Mouse (Mus musculus): ENCODE measurements around the gene Hapln4. TPM values are rescaled to one million over a fixed set of nuclear protein-coding genes. Genes with fewer than 3 reads are reported as not detected.

The Hapln4 gene
- total RNA-seq, 4 experiments from 2014 or later: 0.08 TPM; not detected in 3

DNA sequence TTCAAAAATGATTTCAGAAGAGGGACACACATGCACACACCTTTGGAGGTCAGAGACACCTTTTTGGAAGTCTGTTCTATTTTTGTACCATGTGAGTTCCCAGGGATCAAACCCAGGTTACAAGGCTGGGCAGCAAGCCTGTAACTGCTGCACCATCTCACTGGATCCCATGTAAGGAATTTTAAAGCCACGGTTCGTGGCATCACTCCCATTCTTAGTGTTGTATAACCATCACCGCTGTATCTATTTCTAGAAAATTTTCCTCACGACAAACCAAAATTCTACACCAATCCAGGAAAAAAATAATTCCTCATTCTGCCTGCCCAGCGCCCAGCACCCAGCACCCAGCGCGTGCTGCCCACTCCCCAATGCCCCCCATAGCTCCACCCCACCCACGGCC, 16.0 kb downstream of the Hapln4 start:
- DNase-seq (ENCODE audit: low spot score in 2 of 2): no peak

DNA sequence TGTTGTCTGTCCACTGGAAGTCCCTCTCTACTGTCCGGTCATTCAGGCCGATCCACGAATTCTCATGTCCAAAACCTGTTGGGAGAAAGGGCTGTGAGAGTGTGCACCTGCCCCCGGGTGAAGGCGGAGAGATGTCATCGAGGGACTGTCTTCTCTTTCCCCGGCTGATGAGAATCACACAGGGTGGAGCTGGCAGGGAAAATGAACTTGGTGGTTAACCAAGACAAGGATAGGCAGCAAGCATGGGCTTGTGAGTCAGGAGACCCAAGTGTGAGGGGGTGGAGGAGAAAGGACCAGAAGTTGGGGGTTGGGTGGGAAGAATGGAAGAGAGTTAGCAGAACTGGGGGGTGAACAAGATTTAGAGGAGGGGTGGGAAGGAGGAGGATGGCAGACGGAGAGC, 17.0 kb downstream of the Hapln4 start:
- no peak for DNase-seq (ENCODE audit: low spot score in 2 of 2)

DNA sequence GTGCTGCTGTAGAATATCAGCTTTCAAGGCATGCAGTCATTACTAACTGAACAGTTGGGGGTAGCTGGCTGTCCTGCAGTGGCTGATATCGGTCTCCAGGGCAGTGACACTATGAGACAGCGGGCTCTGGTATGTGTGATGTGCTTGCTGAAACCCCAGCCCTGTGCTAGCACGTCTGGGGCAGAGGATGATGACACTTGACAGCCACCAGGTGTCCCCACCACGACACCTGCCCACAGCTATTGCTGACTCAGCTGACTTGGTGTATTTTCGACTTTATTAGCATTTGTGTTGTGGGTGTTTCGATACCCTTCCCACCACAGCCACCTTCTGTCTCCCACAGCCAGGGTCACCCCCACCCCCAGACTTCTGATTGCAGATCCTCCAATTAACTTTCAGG, 21.2 kb downstream of the Hapln4 start:
- no peak for DNase-seq (ENCODE audit: low spot score in 2 of 2)

DNA sequence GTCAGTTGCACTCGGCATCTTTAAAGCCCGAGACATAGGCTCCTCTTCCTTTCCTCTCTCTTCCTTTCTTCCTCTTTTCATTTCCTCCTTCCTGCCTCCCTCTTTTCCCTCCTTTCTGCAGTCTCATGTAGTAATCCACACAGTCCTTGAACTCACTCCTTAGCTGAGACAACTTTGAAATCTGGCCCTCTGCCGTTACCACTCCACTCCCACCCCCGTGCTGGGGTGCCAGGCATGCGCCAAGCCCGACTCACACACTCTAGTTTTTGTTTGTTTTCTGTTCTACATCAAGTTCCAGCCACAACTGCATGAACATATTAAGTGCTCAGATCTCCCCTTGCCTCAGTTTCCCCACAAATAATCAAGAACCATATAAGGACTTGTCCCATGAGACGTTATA, 21.7 kb downstream of the Hapln4 start:
- no peak for DNase-seq (ENCODE audit: low spot score in 2 of 2)

DNA sequence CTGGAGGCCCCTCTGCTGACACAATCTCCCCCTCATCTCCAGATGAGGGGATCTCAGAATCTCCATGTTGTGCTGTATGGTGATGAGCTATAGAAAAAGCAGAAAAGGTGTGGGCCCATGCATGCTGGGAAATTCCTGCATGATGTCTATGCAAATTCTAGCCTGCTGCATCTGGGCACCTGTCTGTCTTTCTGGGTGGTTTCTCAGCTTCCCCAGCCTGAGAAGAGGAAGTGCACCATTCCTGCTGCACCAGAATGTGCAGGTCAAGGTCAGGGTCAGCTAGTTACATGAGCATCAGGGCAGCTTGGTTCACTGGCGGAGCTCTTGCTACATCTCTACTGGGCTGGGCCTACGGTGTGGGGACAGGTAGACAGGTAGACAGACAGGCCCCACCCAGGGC, 27.2 kb downstream of the Hapln4 start:
- DNase-seq (ENCODE audit: low spot score in 2 of 2): no peak

DNA sequence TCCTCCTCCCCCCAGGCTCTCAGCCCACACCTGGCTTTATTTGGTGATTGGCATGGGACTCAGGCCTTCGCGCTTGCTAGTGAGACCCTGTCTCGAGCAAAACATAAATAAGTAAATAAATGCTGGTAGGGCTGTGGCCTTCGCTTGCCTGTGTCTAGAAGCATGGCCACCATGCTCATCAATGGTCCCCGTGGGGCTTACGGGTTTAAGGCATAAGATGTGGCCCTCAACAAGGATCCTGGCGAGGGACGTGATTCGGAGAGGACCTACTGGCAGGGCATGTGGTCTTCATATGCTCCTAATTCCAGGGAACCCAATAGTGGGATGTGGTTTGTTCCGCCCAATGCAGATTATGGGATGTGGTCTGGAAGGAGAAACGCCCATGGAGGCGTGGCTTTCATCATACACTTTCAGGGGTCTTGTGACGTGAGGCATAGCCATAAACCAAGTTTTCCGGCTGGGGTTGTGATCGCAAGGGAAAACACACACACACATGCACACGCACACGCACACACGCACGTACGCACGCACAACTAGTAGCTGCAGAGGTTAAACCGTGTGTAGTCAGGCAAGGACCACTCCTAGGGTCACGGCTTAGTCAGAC, 28.0 kb downstream of the Hapln4 start:
- no peak for DNase-seq (ENCODE audit: low spot score in 2 of 2)

DNA sequence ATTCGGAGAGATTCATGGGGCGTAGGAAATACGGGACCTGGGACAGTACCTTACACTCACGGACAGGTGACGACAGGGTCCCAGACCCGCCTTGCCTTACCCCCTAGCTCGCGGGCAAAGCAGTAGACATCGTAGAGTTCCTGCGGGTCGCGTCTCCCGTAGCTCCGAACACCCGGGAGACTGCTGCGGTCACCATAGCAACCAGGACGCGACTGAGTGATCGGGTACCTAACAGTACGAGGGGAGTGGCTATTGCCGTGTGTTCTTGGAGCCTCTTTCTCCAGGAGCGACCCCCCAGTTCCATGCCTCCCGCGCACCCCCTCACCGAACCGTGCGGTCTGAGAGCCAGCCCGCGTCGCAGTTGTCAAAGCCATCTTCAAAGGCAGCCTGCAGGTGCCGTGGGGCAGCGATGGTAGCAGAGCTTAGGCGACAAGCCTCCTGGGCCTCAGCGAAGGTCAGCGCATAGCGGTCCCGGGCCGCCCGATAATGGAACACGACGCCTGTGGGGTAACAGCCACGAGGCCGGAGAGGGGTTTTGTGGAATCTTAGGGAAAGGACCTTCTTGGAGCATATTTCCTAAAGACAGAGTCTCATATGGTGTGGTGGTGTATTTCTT, 29.3 kb downstream of the Hapln4 start:
- no peak for DNase-seq (ENCODE audit: low spot score in 2 of 2)

DNA sequence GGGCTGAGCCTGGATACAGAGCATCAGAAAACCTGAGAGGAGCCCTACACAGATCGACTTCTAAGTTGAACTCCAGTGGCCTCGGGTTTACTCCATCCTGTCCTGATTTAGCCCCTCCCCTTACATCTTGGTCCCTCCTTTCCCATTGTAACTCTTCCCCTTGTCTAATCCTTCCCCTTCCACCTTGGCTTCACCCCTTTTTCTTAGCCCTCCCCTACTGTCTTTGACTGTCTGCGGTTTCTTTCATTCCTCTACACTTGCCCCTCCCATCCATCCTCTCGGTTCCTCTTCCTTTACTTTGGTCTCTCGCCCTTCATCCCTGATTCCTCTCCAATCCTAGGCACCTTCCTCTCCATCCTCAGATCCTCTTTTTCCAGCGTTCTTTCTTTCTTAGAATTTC, 31.2 kb downstream of the Hapln4 start:
- DNase-seq (ENCODE audit: low spot score in 2 of 2): no peak

DNA sequence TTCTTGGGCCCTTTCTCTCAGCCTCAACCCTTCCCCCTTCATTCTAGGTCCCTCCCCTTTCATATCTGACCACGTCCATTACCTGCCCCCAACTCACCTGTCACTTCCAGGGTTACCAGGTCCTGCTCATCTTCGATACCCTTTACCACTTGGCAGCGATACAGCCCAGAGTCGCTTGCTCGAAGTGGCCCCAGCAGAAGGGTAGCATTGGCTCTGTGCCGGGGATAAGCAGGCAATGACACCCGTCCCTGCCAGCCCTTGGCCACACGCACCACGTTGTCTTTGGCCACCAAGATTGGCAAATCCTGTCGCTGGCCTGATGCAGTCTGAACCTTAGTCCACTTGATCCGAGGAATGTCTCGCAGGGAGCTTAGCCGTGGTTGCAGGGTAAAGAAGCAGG, 31.6 kb downstream of the Hapln4 start:
- DNase-seq (ENCODE audit: low spot score in 2 of 2): no peak

DNA sequence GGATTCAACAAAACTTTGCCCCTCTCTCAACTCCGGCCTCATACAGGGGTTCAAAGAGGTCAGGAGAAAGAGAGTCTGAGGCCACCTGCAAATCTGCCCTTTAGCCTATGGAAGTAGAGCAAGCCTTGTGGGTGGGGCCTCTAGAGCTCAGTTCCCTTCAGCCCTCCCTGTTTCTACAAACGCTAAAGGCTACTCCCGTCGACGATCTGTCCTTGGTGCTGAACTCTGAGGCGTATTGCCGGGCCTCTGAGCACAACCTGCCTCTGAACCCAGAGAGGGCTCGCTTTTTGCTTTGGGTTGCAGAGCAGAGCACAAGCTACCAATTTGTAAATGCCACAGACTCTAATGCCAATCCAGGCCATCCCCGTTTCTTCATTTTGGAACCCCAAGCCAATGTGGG, 34.4 kb downstream of the Hapln4 start:
- DNase-seq (ENCODE audit: low spot score in 2 of 2): no peak

DNA sequence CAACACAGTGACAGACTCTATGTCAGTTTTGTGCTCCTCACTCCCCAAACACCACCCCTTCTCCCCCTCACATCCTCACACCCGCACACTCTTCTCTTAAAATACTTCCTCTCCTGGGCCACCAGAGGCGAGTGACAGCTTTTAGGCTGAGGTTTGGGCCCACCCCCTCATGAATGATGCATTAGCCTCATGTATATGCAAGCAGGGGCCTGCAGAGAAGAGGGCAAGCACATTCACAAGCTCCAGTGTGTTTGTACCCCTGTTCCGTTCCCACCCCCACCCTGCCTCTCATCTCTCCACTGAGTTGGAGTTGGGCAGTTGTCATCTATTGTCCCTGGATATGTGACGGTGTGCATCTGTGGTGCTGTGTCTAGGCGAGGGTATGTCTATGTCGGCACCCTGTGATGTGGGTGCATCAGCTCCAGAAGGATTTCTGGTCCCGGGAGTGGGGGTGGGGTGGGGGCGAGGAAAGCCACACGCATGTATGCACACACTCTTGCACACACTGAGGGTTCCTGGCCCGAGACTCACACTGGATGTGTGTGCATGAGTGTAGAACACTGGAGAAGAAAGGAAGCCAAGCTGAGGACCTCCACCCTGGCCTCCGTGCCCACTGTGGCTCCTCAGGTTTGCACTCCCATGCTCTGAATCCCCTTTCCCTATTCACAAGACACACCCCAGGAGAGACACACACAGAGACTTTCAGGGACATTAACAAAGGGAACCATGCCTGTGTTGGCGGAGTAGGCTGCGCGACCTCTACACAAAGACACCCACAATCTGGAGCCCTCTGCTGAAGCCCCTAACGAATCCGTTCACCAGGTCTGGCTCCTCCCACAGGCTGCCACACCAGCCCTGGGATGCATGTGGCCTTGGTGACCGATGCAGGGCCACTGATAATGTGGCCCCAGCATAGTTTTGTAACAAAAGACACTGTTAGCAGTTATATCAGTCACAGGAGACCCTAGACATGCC, 35.8 kb downstream of the Hapln4 start:
- no peak for DNase-seq (ENCODE audit: low spot score in 2 of 2)

DNA sequence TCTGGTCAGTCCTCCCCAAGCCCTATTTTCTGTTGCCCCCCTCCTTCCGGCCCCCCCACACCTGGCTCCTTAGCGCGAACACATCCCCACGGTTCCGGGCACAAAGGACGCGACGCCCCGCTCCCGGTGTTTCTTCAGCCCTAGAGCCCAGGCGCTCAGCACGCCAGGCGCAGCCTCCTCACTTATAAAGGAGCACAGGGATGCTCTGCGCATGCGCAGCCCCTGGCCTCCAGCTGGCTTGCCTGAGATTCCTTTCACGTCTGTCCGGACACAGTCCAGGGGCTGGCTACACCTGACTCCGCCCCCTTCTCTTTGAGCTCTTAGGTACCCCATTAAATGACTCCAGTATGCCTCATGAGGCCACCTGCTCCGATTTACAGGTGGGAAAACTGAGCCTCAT, 37.4 kb downstream of the Hapln4 start, which contains the start of gene Ncan:
Ncan (minus strand) TSS at position 207 of the 400 bp plus-strand sequence.
- peak in 1 of 2 experiments; percentile 21 for DNase-seq (ENCODE audit: low spot score in 2 of 2)

DNA sequence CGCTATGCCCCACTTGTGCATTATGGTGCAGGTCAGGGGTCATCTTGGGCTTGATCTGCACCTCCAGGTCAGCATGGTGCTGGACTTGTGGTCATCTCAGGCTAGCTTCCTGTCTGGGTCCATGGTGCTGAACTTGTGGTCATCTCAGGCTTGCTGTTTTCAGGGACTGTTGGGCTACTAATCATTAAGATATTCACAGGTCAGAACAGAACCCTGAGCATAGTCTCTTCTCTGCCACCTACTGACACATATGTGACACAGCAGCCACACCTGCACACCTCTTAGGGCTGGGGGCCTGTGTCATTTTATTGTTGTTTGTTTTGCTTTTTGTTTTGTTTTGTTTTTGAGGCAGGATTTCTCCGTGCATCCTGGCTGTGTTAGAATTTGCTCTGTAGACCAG, 39.6 kb downstream of the Hapln4 start:
- DNase-seq (ENCODE audit: low spot score in 2 of 2): no peak

DNA sequence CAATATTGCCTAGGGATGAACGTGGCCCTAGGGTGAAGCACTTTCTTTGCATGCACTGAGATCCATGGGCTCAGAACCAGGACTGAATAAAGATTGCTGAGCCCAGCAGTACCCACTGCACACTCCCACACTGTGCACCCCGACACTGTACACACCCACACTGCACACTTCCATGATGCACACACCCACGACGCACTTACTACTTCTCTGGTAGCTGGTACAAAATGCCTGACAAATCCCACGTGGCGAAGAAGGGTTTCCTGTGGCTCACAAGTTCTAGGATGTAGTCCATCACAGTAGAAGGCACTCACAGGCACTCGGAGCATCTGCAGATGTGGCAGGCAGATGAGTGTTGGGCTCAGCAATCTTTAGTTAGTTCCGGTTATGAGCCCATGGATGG, 41.7 kb downstream of the Hapln4 start:
- no peak for DNase-seq (ENCODE audit: low spot score in 2 of 2)

DNA sequence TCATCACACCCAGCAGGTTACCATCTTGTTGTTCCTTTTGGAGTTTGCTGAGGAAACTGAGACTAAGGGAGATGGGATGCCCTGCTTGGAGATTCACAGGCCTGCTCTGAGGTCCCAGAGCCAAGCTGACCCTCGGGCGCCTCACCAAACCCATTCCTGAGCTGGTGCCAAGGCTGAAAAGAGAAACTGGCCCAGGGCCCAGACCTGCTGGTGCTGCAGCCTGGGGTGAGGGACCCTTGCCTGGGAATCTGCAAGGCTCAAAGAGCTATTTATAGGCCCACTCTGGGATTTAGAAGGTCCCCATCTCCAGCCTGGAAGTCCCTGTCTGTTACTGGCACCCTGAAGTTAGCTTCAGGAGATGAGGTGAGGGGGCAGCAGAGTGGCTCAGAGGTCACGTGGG, 45.2 kb downstream of the Hapln4 start:
- DNase-seq (ENCODE audit: low spot score in 2 of 2): peak; percentile 57 to 69

DNA sequence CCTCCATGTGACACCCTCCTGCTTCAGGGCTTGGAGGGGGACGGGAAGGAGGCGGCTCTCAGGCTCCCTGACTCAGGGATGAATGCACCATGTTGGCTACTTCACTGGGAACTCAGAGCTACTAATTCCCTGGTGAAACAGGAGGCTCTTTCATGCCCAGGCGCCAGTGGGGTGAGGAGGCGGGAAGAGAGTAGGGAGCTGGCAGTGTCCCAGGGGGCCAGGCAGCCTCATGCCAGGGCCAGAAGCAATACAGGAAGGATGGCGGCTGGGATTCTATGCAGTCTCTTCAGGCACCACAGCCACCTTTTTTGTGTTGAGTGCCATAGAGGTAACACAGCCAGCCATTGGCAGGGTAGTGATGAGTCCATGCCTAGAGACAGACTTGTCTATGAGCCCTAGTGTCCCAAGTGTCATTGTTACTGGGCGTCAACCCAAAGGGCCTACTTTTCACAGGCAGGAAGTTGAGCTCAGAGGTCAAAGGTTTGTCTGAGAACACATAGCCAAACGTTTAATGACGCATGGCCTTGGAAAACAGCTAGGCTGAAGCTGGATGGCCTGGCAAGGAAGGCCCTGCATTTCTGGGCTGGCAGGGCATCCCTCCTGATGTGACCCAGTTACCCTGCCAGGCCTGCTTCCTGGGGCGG, 46.2 kb downstream of the Hapln4 start:
- peak in 1 of 2 experiments; percentile 28 for DNase-seq (ENCODE audit: low spot score in 2 of 2)

DNA sequence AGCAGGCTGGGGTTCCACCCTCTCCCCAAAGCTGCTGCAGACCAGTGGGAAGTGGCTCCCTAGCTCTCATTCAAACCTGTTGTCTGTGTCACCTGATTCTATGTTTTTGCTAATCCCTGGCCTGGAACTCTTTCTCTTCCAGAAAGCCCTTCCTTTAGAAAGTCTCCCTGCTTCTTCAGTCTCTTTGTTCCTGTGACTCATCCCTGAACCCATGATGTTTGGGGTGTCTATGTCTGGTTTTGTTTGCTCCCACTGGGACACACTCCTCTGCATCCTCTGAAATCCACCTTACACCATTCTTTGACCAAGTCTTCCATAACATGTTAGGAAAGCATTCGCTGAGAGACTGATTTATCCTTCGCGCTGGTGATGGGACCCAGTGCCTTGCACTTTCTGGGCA, 46.8 kb downstream of the Hapln4 start:
- DNase-seq (ENCODE audit: low spot score in 2 of 2): no peak

DNA sequence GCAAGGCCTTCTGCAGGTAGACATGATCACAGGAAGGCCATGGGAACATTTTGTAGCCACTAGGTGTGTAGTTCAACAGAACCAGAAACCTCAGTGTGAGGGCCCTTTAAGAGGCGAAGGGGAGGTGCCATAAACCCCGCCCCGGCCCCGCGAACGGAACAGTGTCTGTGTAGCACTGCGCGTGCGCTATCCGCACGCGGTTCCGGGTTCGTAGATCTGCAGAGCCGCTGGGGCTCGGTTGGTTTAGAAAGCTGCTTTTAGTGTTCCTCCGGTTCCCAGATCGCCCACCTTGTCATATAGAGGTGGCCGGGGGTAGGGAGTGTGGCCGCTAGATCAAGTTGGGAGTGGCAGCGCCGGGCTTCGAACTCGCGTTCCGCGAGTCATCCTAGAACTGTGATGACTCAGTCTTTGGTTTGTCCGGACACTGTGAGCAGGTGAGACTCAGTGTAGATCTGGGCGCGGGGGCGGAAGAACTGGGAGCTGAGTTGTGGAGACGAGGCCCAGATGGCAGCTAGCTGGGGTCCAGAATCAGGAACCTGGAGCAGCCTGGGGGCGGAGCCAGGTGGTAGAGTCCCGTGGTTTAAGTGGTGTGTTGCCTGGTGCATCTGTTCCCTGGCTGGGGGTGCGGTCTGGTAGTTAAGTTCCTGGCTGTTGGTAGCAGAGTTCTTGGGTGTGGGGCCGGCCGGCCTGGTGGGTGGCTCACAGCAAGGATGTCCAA, 48.1 kb downstream of the Hapln4 start, which contains the start of gene Nr2c2ap:
Nr2c2ap (plus strand) TSS at position 168 of the 718 bp plus-strand sequence.
- peak; percentile 60 to 74 for DNase-seq (ENCODE audit: low spot score in 2 of 2)

DNA sequence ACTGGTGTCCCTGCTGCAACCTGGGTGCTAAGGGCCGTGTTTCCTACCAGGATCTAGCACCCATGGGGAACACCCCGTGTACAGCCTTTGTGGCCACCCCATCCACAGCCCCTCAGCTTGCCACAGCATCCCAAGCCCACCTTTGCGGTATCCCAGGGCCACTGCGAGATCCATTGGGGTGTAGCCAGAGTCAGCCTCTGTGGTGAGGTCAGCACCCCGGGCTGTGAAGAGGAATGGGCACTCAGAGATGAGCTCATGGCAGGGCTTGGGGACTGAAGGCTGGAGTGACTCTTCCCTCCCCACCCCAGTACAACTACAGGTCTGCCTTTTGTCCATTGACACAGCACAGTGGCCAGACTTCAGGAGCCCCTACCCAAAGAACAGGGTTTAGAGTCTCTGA, 50.8 kb downstream of the Hapln4 start:
- DNase-seq (ENCODE audit: low spot score in 2 of 2): no peak

DNA sequence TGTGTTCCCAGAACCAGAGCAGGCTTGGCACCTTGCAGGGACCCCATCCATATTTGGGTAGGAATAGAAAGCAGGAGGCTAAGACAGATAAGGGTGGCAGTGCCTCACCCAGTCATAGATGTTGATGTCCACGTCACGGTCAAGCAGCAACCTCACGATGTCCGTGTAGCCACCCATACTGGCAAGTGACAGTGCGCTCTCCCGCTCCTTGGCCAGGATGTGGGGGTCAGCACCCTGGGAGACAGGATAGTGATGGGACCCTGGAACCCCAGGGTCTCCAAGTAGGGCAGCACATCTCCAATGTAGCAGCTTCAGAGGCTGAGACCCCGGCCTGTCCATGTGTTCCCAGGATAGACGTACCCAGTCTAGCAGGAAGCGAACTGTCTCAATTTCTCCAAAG, 51.7 kb downstream of the Hapln4 start:
- DNase-seq (ENCODE audit: low spot score in 2 of 2): no peak

DNA sequence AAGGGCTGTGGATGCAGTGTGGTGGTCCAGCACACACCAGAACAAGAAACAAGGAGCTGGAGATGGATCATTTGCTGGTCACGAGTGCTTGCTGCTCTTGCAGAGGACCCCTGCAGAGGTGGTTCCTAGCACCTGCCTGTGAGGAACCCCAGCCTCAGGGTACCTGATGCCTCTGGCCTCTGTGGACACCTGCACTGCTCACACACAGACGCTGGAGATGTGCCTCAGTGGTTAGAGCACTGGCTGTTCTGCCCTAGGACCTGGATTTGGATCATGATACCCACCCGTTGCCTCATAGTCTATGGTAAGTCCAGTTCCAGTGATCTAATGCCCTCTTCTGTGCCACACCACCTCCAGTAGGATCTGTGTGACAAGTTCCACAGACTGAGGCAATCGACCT, 53.3 kb downstream of the Hapln4 start:
- no peak for DNase-seq (ENCODE audit: low spot score in 2 of 2)

All from gastrocnemius, adult 8-10 months (tissue).